Mouse (Mus musculus): ENCODE data around the gene Shd. TPM values are rescaled to one million over a fixed set of nuclear protein-coding genes. Genes with fewer than 3 reads are reported as not detected.

Gene Shd
- polyA plus RNA-seq, 1 experiment from 2014 or later = 32.9 TPM

Other genes starting within 250 kb of the Shd start
- 0.13 TPM in 1 of 2 replicates, not detected in the other for gene Adgre4, start 220.5 kb upstream of the Shd start, polyA plus RNA-seq (2014; fragmentation: Nextera tagmentation; extraction: Ambion mirVana)
- gene Zfp119a, start 91.5 kb upstream of the Shd start, polyA plus RNA-seq (2014; fragmentation: Nextera tagmentation; extraction: Ambion mirVana) = 9.5 and 10.4 TPM in 2 replicates
- 13.5 and 13.6 TPM in 2 replicates for gene Zfp959, start 78.4 kb upstream of the Shd start, polyA plus RNA-seq (2014; fragmentation: Nextera tagmentation; extraction: Ambion mirVana)
- 6.2 and 6.9 TPM in 2 replicates for gene Zfp119b, start 21.0 kb upstream of the Shd start, polyA plus RNA-seq (2014; fragmentation: Nextera tagmentation; extraction: Ambion mirVana)
- 1.8 and 2.2 TPM in 2 replicates for gene Ebi3, start 17.8 kb upstream of the Shd start, polyA plus RNA-seq (2014; fragmentation: Nextera tagmentation; extraction: Ambion mirVana)
- 18.5 and 18.9 TPM in 2 replicates for gene Yju2, start 11.4 kb upstream of the Shd start, polyA plus RNA-seq (2014; fragmentation: Nextera tagmentation; extraction: Ambion mirVana)
- 36.6 and 43.0 TPM in 2 replicates for gene Fsd1, start 16.0 kb downstream of the Shd start, polyA plus RNA-seq (2014; fragmentation: Nextera tagmentation; extraction: Ambion mirVana)
- gene Stap2, start 35.1 kb downstream of the Shd start, polyA plus RNA-seq (2014; fragmentation: Nextera tagmentation; extraction: Ambion mirVana) = 6.1 and 6.6 TPM in 2 replicates
- gene Mpnd, start 35.2 kb downstream of the Shd start, polyA plus RNA-seq (2014; fragmentation: Nextera tagmentation; extraction: Ambion mirVana) = 135 and 142 TPM in 2 replicates
- 119 and 132 TPM in 2 replicates for gene Sh3gl1, start 66.2 kb downstream of the Shd start, polyA plus RNA-seq (2014; fragmentation: Nextera tagmentation; extraction: Ambion mirVana)
- gene Chaf1a, start 70.0 kb downstream of the Shd start, polyA plus RNA-seq (2014; fragmentation: Nextera tagmentation; extraction: Ambion mirVana) = 24.5 and 26.6 TPM in 2 replicates
- 40.9 and 43.1 TPM in 2 replicates for gene Ubxn6, start 104.6 kb downstream of the Shd start, polyA plus RNA-seq (2014; fragmentation: Nextera tagmentation; extraction: Ambion mirVana)
- 101 and 106 TPM in 2 replicates for gene Hdgfl2, start 109.2 kb downstream of the Shd start, polyA plus RNA-seq (2014; fragmentation: Nextera tagmentation; extraction: Ambion mirVana)
- 0.08 TPM in 1 of 2 replicates, not detected in the other for gene Plin4, start 139.3 kb downstream of the Shd start, polyA plus RNA-seq (2014; fragmentation: Nextera tagmentation; extraction: Ambion mirVana)
- 0.10 and 0.31 TPM in 2 replicates for gene Plin5, start 147.1 kb downstream of the Shd start, polyA plus RNA-seq (2014; fragmentation: Nextera tagmentation; extraction: Ambion mirVana)
- gene Lrg1, start 151.5 kb downstream of the Shd start, polyA plus RNA-seq (2014; fragmentation: Nextera tagmentation; extraction: Ambion mirVana) = not detected in 2 replicates
- 1.1 and 1.6 TPM in 2 replicates for gene Sema6b, start 169.9 kb downstream of the Shd start, polyA plus RNA-seq (2014; fragmentation: Nextera tagmentation; extraction: Ambion mirVana)
- gene Tnfaip8l1, start 192.0 kb downstream of the Shd start, polyA plus RNA-seq (2014; fragmentation: Nextera tagmentation; extraction: Ambion mirVana) = 12.1 and 12.7 TPM in 2 replicates
- 48.5 and 60.5 TPM in 2 replicates for gene Mydgf, start 213.5 kb downstream of the Shd start, polyA plus RNA-seq (2014; fragmentation: Nextera tagmentation; extraction: Ambion mirVana)
- 23.7 and 33.1 TPM in 2 replicates for gene Dpp9, start 248.4 kb downstream of the Shd start, polyA plus RNA-seq (2014; fragmentation: Nextera tagmentation; extraction: Ambion mirVana)